Mouse (Mus musculus): ENCODE data around the gene Erbb2.
"Not testable (repeated sequence)": the region's sequence is repeated elsewhere in the genome, so short reads cannot be mapped to it uniquely, and the experiment has no call there.

The Erbb2 gene

GRCm38 (mm10) chr11:98412273-98412796 is at the start of gene Erbb2:
Erbb2 (plus strand) TSS chr11:98412470.
- DNase-seq (ENCODE audit: low spot score in 2 of 2) = peak; percentile 79 to 82

- no peak for DNase-seq (ENCODE audit: low spot score in 2 of 2)
Measured at GRCm38 (mm10) chr11:98363817-98364216, 48.5 kb upstream of the Erbb2 start.

GRCm38 (mm10) chr11:98364410-98364809 is 47.9 kb upstream of the Erbb2 start:
- no peak for DNase-seq (ENCODE audit: low spot score in 2 of 2)

- DNase-seq (ENCODE audit: low spot score in 2 of 2) = no peak
Measured at GRCm38 (mm10) chr11:98366290-98366689, 46.0 kb upstream of the Erbb2 start.

- no peak for DNase-seq (ENCODE audit: low spot score in 2 of 2)
Measured at GRCm38 (mm10) chr11:98367171-98367862, 45.0 kb upstream of the Erbb2 start.

GRCm38 (mm10) chr11:98367863-98368186 is 44.4 kb upstream of the Erbb2 start:
- DNase-seq (ENCODE audit: low spot score in 2 of 2) = no peak

- no peak for DNase-seq (ENCODE audit: low spot score in 2 of 2)
Measured at GRCm38 (mm10) chr11:98369337-98369736, 42.9 kb upstream of the Erbb2 start.

- no peak for DNase-seq (ENCODE audit: low spot score in 2 of 2)
Measured at GRCm38 (mm10) chr11:98370588-98370987, 41.7 kb upstream of the Erbb2 start.

- no peak for DNase-seq (ENCODE audit: low spot score in 2 of 2)
Measured at GRCm38 (mm10) chr11:98371556-98372240, 40.6 kb upstream of the Erbb2 start.

GRCm38 (mm10) chr11:98372406-98372805 is 39.9 kb upstream of the Erbb2 start:
- no peak for DNase-seq (ENCODE audit: low spot score in 2 of 2)

GRCm38 (mm10) chr11:98373244-98373643 is 39.0 kb upstream of the Erbb2 start:
- DNase-seq (ENCODE audit: low spot score in 2 of 2) = no peak

GRCm38 (mm10) chr11:98374266-98374665 is 38.0 kb upstream of the Erbb2 start:
- no peak for DNase-seq (ENCODE audit: low spot score in 2 of 2)

GRCm38 (mm10) chr11:98376756-98377155 is 35.5 kb upstream of the Erbb2 start:
- DNase-seq (ENCODE audit: low spot score in 2 of 2) = no peak

- DNase-seq (ENCODE audit: low spot score in 2 of 2) = no peak
Measured at GRCm38 (mm10) chr11:98377787-98378186, 34.5 kb upstream of the Erbb2 start.

GRCm38 (mm10) chr11:98379379-98379778 is 32.9 kb upstream of the Erbb2 start:
- no peak for DNase-seq (ENCODE audit: low spot score in 2 of 2)

- no peak for DNase-seq (ENCODE audit: low spot score in 2 of 2)
Measured at GRCm38 (mm10) chr11:98380106-98380505, 32.2 kb upstream of the Erbb2 start.

- no peak for DNase-seq (ENCODE audit: low spot score in 2 of 2)
Measured at GRCm38 (mm10) chr11:98381651-98382050, 30.6 kb upstream of the Erbb2 start.

GRCm38 (mm10) chr11:98382405-98382804 is 29.9 kb upstream of the Erbb2 start:
- DNase-seq (ENCODE audit: low spot score in 2 of 2) = not testable (repeated sequence)

GRCm38 (mm10) chr11:98383261-98384030 is 28.8 kb upstream of the Erbb2 start, which contains the start of gene Tcap:
Tcap (plus strand) TSS chr11:98383811.
- no peak for DNase-seq (ENCODE audit: low spot score in 2 of 2)

- DNase-seq (ENCODE audit: low spot score in 2 of 2) = no peak
Measured at GRCm38 (mm10) chr11:98384216-98384615, 28.1 kb upstream of the Erbb2 start.

- no peak for DNase-seq (ENCODE audit: low spot score in 2 of 2)
Measured at GRCm38 (mm10) chr11:98384721-98385637, 27.3 kb upstream of the Erbb2 start.

All from urinary bladder, postnatal 4 days (tissue).